Mouse (Mus musculus) brain, embryonic 14.5 days (tissue): ENCODE measurements around the gene 2810459M11Rik.

Experiments
- CTCF ChIP-seq: fragments of 200-500 bp; IDR thresholded peaks from 2 replicates; pipeline ENCODE4 v1.5.1; 2012; ENCODE audit warnings: inconsistent platforms, mild to moderate bottlenecking, moderate library complexity, borderline replicate concordance; ENCODE audit not compliant: insufficient read depth, insufficient read length; ENCODE audit errors: extremely low read depth
- POLR2A ChIP-seq: fragments of 200-500 bp; IDR thresholded peaks from 2 replicates; pipeline ENCODE4 v1.6.1; 2012; ENCODE audit warnings: mild to moderate bottlenecking, inconsistent platforms, borderline replicate concordance; ENCODE audit not compliant: poor library complexity, insufficient read depth, insufficient read length, severe bottlenecking; ENCODE audit errors: extremely low read depth

DNA sequence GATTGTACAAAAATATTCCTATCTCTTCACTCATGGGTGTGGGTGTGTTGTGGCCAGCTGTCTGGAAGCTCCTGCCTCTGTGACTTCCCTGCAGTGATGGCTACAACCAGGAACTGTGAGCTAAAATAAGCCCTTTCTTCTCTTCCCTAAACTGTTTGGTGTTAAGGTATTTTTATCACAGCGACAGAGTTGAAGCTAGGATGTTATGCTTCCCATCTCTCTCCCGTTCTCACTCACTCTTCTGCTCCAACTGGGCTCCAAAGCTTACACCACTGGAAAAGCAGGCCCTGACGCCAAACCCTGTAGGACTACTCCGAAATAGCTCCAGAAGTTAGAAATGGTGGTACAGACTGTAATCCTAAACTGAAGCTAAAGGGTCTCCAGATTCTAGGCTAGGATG, 607 bp upstream of the 2810459M11Rik start:
- no peak for TF ChIP-seq CTCF
- TF ChIP-seq POLR2A: no peak
